Mouse (Mus musculus) testis, adult 2 months (tissue): ENCODE measurements around the gene Ddi2.

Experiments
- CTCF ChIP-seq: fragments of 200-500 bp; IDR thresholded peaks from 2 replicates; pipeline ENCODE4 v1.5.1; 2012; ENCODE audit warnings: low read depth, mild to moderate bottlenecking, inconsistent platforms, low read length, moderate library complexity; ENCODE audit not compliant: control insufficient read depth, insufficient read depth, insufficient replicate concordance
- POLR2A ChIP-seq: fragments of 200-500 bp; IDR thresholded peaks from 2 replicates; pipeline ENCODE4 v1.6.1; 2012; ENCODE audit warnings: low read depth, mild to moderate bottlenecking, inconsistent platforms, low read length, moderate library complexity; ENCODE audit not compliant: control insufficient read depth

GRCm38 (mm10) chr4:141694719-141695118, 28.5 kb downstream of the Ddi2 start:
- TF ChIP-seq CTCF = no peak
- TF ChIP-seq POLR2A = no peak
